Mouse (Mus musculus) liver, adult 2 months (tissue): ENCODE results near the gene Mon2.

ENCODE experiments used
- CTCF ChIP-seq: fragments of 200-500 bp; IDR thresholded peaks from 2 replicates; pipeline ENCODE4 v1.5.1; 2011; ENCODE audit warnings: low read depth, low read length, control low read depth
- POLR2A ChIP-seq: fragments of 200-500 bp; IDR thresholded peaks from 2 replicates; pipeline ENCODE4 v1.6.1; 2011; ENCODE audit warnings: low read length, control low read depth; ENCODE audit not compliant: insufficient read depth; ENCODE audit errors: extremely low read depth

DNA sequence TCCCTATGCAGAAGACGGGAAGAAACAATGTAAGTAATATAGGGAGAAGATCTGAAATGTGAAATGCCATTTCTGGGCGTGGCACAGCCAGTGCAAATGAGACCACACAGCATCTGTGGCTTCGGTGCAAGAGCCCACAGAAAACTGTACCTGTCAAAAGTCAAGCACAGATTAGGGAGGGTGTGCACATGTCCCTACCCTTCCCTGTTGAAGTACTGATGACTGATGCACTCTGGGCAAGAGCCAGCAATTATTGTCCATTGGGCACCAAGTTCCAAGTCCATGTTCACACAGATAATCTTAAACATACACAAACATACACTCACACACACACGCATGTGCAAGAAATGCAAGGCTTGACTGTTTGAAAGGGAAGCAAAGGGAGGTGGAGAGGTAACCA lies 22.7 kb downstream of the Mon2 start:
- TF ChIP-seq CTCF (no peak), POLR2A (no peak)
